Mouse (Mus musculus): ENCODE measurements around the gene Fbxo27.
"Not testable (repeated sequence)": the region's sequence is repeated elsewhere in the genome, so short reads cannot be mapped to it uniquely, and the experiment has no call there.

Fbxo27 gene

DNA sequence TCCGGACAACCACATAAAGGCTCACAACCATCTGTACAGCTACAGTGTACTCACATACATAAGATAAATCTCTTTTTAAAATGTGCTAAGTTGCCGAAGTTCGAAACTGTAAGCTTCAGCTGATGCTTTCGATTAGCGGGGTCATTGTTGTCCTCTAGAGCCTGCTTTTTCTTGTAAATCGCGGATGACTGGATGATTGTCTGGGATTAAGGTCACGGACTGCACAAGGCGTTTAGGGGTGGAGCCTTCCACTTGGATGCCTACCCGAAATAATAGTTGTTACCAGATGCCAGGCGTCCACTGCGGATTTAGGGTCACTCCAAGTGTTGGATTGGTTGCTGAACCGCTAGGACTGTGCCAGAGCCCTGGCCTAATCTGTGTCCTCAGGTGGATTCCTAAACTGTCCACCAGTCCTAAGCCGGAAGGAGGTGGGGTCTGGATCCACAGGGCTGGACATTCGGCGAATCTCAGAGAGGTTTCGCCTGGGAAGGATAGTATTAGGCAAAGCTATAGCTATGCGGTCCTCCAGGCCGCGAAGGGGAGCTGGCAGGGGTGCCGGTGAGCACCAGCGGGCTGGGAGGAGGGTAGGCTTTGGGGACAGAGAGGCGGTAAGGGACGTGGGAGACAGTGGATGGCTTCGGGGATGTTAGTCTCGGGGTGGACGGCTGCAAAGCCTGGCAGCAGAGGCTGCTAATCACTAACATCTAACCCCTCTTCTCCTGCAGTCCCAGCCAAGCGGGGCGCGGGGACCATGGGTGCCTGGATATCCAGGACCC, at the start of gene Fbxo27:
TSS of gene Fbxo27 (plus strand) at position 305 of the 776 bp plus-strand sequence.
- peak; percentile 43 for DNase-seq (ENCODE audit: extremely low spot score, low spot score)

DNA sequence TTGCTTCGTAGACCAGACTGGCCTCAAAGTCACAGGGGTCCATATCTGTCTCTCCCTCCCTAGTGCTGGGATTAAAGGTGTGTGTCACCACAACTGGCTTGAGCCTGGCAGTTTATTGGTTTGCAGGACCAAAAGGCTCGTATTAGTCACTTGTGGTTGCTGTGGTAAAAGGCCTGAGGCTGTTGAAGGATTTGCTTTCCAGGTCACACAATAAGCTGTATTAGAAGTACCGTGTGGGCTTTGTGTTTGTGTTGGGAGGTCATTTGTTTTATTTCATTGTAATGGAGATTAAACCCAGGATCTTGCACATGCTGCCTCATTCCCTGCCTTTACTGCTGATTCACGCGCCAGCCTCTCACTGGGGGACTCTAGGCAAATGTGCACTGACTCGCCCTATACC, 47.3 kb upstream of the Fbxo27 start:
- no peak for DNase-seq (ENCODE audit: extremely low spot score, low spot score)

DNA sequence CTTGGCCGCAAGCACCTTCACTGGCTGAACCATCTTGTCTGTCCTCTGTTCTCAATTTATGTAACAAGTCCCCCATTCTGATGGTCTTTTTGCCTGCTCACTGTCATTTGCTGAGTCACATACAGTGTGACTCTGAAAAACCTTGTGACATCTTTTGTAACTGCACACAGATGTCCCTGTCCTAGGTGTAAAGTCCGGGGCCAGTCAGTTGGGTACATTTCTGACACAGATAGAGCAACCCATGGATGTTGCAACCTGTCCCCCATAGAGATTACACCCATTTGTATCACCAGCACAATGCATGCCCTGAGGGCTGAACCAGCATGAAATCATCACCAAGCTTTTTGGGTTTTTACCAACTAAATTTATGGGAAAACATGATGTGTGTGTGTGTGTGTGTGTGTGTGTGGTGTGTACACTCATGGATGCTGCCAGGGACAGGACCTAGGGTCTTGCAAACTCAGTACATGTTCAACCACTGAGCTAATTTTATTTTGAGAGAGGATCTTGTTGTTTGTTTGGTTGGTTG, 46.6 kb upstream of the Fbxo27 start:
- DNase-seq (ENCODE audit: extremely low spot score, low spot score) = no peak

DNA sequence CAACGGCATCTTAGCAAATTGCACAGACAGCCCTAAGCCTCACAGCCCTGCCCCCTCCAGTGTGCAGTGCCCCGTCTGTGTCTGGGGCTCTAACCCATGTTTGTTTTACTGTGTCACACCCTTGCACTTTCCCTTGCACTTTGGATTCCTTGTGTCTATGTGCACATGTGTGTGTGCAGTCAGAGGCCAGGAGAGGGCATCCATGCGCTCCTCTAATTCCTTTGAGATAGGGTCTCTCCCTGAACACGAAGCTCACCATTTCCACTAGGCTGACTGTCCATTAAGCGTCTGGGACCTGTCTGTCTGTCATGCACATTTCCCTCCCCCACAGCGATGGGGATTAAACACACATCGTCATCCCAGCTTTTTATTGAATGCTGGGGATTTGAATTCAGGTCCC, 45.6 kb upstream of the Fbxo27 start:
- DNase-seq (ENCODE audit: extremely low spot score, low spot score) = no peak

DNA sequence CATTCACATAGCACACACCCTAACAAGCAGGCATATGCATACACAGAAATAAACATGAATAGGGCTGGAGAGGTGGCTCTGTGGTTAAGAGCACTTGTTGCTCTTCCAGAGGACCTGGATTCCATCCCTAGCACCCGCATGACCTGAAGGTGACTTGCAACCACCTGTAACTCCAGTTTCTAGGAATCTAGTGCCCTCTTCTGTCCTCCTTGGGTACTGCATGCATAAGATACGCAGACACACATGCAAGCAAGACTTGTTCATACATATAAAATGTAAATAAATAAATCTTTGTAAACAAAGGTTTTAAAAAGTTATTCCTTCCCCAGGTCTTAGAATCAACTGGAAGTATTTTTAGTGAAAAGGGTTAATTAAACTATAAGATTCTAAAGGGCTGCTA, 41.5 kb upstream of the Fbxo27 start:
- DNase-seq (ENCODE audit: extremely low spot score, low spot score) = no peak

DNA sequence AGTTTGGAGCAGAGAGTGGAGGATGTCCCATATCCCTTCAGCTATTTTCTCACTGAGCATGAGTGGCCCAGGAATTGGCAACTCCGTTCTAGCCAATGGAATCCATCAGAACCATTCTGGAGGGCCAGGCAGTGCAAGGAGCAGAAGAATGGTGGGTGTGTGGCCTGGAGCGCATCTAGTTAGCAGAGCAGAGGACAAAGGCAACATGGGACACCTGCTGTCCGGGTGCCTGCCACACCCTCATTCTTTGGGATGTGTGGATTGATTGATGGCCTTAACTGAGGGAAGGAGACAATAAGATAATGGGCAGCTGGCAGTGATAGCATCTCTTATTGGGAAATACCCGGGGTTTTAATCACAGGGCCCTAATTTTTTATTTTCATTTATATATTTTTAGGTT, 36.2 kb upstream of the Fbxo27 start:
- DNase-seq (ENCODE audit: extremely low spot score, low spot score) = no peak

DNA sequence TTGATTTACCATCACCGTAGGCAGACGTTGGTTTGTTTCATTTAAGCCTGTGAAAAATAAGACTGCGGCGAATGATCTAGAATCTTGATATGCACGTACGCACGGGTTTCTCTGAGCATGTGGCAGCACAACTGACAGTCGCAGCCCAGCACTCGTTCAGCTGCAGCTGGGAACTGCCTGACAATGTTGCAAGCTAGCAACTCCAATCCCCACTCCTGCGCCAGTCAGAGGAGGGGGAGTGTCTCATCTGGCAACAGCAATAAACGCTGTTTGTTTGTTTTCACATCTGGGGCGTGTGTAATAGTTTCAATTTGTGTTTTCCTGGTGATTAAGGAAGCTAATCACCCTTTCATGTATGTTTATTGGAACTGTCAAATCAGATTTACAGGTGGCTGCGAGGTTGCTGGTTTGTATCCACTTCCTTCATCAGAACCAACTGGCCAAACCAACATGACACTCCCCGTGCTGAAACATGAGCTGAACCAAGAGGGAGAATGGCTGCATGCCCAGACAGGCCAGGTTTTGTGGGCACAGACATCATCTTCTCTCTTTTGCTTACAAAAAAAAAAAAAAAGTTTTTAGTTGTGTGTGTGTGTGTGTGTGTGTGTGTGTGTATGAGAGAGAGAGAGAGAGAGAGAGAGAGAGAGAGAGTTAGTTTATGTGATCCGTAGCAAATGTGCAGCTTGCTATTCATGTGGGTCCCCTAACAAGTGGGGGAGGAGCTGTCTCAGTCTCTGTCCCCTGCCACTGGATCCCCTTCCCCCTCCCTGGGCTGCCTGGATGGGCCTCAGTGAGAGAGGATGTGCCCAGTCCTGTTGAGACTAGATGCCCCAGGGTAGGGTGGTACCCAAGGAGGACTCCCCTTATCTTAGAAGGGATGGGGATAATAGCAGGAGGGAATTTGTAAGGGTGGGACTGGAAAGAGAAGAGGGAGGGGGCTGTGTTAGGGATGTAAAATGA, 26.7 kb upstream of the Fbxo27 start:
- DNase-seq (ENCODE audit: extremely low spot score, low spot score) = peak; percentile 17

DNA sequence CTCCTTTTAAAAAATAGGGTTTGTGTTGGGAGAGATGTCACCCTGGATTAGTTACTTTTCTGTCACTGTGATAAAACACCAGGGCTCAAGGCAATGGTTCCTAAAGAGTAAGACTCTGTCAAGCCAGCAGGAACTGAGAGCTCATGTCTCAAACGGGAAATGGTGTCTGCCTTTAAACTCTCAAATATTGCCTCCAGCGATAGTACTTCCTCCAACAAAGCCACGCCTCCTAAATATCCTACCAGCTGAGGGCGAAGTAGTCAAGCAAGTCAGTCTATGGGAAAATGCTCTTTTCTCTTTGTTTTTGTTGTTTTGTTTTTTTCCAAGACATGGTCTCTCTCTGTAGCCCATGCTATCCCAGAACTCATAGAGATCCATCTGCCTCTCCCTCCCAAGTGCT, 21.5 kb upstream of the Fbxo27 start:
- no peak for DNase-seq (ENCODE audit: extremely low spot score, low spot score)

DNA sequence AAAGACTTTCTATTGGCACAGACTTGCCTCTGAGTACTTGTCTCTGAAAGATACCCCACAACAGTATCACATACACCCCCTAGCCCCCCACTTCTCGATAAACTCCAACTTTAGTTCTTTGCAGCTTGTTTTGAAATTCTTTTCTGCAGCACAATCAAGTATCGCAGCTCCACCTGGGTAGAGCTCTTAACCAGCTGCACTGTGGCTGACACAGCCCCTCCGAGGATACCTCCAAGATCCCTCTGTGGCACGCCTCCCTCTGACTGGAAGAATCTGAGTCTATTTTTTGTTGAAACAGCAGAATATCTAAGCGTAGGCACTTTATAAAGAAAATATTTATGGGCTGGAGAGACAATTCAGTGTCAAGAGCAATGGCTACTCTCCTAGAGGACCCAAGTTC, 20.4 kb upstream of the Fbxo27 start:
- DNase-seq (ENCODE audit: extremely low spot score, low spot score) = no peak

DNA sequence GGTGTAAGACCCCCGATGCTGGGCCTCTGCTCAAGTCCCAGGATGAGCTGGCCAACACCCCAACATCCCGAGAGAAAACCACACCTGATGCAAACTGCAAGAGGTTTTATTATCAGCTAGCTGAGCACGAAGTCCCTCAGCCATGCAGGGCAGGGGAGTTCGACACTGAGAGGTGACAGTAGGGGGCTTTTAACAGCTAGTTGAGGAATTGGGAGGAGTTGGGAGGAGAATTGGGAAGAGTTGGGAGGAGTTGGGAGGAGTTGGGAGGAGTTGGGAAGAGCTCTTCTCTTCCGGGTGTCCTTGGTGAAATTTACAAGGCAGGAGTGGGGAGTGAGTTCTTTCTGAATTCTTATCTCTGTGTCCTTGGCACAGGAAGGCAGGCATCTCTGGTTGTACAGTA, 19.9 kb upstream of the Fbxo27 start:
- DNase-seq (ENCODE audit: extremely low spot score, low spot score) = not testable (repeated sequence)

DNA sequence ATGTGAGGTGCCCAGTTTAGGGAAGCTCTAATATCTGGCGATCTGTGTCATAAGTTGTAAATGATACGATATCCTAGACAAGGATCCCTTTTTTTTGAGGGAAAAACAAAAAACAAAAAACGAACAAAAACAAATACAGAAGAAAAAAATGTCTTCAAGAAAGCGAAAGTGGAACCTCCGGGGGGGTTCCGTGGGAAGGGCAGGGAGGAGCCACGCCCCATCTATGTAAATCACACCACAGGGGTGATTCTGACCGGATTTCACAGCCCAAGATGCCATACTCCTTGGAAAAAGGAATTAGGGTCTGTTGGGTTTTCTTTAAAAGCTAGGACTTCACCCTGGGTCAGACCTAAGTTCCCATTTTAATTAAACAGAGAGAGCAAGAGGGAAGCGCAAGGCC, 17.7 kb upstream of the Fbxo27 start:
- no peak for DNase-seq (ENCODE audit: extremely low spot score, low spot score)

DNA sequence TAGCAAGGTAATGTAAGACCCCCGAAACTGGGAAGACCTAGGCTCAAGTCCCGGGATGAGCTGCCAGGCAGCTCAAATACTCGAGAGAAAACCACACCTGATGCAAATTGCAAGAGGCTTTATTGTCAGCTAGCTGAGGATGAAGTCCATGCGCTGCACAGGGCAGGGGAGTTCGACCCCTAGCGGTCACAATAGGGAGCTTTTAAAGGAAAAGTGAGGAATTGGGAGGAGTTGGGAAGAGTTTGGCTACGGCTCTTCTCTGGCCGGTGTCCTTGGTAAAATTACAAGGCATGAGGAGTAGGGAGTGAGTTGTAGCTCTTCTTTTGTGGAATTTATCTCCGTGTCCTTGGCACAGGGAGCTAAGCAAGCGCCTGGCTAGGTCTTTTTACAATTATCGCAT, 16.9 kb upstream of the Fbxo27 start:
- no peak for DNase-seq (ENCODE audit: extremely low spot score, low spot score)

DNA sequence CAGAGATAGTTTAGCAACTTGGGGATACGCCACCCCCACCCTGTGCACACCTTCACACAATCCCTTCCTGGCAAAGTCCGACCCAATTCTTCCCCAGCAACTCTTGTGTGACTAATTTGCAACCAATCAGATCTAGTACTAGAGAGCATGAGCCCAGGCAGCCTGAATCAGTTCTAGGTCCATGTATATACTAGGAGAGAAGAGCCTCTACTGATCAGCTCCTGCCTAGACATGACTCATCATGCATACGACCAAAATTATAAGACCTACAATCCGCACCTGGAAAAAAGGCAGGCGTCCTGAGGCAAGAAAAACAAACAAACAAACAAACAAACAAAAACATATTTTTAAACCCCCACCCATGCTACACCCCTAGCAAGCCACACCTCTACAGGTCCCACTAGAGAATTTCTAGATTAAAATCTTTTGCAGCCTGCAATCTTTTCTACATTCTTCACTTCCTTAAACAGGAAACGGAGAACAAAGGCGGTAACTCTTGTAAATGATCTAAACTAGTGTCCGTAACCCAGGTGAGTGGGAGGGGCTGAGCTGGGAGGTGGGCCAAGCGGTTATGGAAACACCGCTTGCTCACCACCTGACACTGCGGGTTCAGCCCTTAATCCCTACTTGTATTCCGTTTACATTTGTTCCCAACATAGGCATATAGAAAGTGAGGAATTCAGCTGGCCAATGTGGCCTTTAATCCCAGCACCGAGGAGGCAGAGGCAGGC, 15.7 kb upstream of the Fbxo27 start:
- DNase-seq (ENCODE audit: extremely low spot score, low spot score) = no peak

DNA sequence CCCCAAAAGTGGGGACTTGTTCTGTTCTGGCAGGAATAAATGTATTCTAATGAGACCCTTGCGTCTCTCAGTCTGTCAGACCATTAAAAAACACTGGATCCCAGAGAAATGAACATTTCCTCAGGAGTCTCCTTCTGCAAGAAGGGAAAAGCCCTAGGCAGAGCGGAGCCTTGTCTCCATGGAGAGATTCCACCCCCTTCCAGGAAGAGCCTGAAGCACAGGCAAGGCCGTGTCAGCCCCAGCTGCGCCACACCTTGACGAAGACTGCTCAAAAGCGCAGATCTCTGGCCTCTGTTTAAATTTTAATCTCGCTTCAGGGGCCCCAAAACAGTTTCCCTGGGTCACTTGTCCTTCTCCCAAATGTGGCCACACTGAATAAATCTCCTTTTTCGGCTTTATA, 15.0 kb upstream of the Fbxo27 start:
- no peak for DNase-seq (ENCODE audit: extremely low spot score, low spot score)

DNA sequence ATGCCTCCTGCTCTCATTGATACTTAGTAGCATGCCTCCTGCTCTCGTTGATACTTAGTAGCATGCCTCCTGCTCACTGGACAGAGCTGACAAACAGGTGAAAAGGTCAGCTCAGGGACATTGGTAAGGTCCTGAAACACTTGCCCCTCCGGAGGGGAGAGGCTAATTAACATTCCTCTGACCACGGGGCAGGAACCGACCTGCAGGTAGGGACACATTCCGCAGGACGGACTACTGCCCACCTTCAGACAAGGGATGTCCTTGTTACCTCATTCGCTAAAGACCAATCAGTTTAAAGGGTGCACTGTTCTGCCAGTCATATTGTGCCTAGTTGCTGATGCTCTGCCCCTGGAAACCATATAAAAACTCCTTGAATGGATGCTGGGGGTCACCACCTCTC, 1.6 kb upstream of the Fbxo27 start:
- no peak for DNase-seq (ENCODE audit: extremely low spot score, low spot score)

DNA sequence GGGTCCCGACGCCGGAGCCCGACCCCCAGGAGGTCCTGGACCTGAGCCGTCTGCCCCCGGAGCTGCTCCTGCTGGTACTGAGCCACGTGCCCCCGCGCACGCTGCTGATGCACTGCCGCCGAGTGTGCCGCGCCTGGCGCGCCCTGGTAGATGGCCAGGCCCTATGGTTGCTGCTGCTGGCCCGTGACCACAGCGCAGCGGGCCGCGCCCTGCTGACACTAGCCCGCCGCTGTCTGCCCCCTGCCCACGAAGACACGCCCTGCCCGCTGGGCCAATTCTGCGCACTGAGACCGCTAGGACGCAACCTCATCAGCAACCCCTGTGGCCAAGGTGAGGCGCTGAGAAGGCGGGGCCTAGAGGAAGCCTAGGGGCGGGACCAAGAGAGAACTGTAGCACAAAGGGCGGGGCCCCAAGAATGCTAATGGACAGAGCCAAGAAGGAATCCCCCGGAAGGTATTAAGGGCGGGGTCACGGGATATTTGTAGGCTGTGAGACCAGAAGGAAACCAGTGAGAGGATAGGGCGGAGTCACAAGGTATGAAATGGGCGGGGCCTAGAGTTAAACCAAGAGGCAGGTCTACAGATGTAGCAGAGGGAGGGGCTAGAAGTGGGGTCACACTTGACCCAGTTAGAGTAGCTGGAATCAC, 795 bp downstream of the Fbxo27 start:
- peak; percentile 71 for DNase-seq (ENCODE audit: extremely low spot score, low spot score)

DNA sequence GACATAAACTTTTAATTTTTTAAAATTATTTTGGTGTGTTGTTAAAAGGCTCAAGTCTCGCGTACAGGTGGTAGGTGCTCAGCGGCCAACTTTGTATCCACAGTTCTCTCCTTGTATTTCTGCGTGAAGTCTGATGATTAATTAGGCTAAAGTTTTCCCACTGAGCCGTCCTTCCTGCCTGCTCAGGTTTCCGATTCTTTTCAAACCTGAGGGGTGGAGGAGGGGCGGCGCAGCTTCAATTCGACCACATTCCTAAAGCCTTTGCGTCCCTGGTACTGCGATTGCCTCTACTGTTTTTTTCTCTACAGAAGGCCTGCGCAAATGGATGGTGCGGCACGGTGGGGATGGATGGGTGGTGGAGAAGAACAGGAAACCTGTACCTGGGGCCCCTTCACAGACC, 1.8 kb downstream of the Fbxo27 start:
- no peak for DNase-seq (ENCODE audit: extremely low spot score, low spot score)

DNA sequence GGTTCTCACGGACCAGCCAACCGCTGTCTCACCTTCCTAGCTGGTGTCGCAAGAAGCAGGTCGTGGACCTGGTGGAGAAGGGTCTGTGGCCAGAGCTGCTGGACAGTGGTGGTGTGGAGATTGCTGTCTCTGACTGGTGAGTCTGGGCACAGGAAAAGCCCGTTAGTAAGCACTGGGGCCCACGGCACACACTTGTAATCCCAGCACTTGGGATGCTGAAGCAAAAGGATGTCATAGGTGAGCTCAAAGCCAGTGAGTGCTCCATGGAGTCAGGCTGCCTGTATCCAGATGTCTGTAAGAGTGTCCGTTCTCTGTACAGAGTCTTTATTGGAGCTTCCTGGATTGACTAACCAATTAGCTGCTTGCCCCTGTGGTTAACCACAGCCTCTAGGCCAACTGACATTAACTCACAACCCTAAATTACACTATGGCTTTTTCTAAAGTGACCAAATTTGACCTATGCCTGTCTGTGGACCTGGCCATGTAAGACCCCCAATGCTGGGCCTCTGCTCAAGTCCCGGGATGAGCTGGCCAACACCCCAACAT, 2.4 kb downstream of the Fbxo27 start:
- no peak for DNase-seq (ENCODE audit: extremely low spot score, low spot score)

DNA sequence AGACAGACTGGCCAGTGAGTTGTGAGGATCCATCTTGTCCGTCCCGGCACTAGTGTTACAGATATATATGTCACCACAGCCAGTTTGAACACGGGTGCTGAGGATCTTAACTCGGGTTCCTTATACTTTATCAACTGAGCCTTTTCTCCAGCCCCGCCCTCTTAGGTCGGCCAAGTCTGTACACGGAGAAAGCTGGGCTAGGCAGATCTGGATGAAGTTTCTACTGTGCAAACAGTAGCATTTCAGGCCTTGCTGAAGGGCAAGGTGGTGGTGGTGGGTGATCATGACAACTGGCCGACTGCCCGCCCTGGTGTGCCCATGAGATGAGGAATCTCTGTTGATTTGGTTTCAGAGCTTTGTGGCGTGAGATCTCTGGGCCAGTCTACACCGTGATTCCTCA, 4.6 kb downstream of the Fbxo27 start:
- DNase-seq (ENCODE audit: extremely low spot score, low spot score) = no peak

DNA sequence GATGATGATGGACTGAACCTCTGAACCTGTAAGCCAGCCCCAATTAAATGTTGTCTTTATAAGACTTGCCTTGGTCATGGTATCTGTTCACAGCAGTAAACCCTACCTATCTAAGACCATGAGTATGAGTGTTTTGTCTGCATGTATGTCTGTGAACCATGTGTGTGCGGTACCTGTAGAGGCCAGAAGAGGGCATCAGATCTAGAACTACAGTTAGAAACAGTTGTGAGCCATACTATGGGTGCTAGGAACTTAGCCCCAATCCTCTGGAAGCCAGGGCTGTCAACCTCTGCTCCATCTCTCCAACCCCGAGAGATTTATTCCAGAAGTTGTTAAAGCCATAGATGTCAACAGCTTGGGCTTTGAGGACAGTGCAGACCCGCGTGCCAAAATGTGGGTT, 7.6 kb downstream of the Fbxo27 start:
- DNase-seq (ENCODE audit: extremely low spot score, low spot score) = no peak

DNA sequence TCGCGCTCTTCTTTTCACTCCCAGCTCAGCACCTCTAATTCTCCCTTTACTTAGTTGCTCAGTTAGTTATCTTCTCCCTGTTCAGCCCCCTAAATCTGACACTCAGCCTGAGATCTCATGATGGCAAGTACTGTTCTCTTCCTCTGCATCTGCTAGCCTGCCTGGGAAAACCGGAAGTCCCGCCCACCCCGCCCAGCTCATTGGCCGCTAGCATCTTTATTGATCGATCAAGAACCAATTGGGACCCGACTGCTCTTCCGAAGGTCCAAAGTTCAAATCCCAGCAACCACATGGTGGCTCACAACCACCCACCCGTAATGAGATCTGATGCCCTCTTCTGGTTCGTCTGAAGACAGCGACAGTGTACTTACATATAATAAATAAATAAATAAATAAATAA, 8.7 kb downstream of the Fbxo27 start:
- DNase-seq (ENCODE audit: extremely low spot score, low spot score) = not testable (repeated sequence)

Data from neural tube, embryonic 10.5 days (tissue).